Mouse (Mus musculus) forebrain, embryonic 16.5 days (tissue): ENCODE results near the gene Gm8108. TPM values are rescaled to one million over a fixed set of nuclear protein-coding genes. Genes with fewer than 3 reads are reported as not detected.
"Not testable (repeated sequence)": the region's sequence is repeated elsewhere in the genome, so short reads cannot be mapped to it uniquely, and the experiment has no call there.

Experiments used
- ATAC-seq: fragments of 200-750 bp; cut with Nextera tagmentation; 2 replicates; pipeline ENCODE4 v1.8.0; 2017; ENCODE audit warnings: mild to moderate bottlenecking, moderate library complexity
- H3K27ac ChIP-seq: fragments of 300-500 bp; sonication (generic); 2 replicates; pipeline ENCODE4 v1.5.1; 2014; ENCODE audit warnings: low read length, control low read depth
- H3K27me3 ChIP-seq: fragments of 300-500 bp; sonication (generic); replicated peaks from 2 replicates; pipeline ENCODE4 v1.6.1; 2014; ENCODE audit warnings: low read length; ENCODE audit not compliant: control insufficient read depth, insufficient read depth
- H3K36me3 ChIP-seq: fragments of 300-500 bp; sonication (generic); 2 replicates; pipeline ENCODE4 v1.6.1; 2014; ENCODE audit not compliant: control insufficient read depth, insufficient read depth
- H3K4me1 ChIP-seq: fragments of 300-500 bp; sonication (generic); replicated peaks from 2 replicates; pipeline ENCODE4 v1.6.1; 2014; ENCODE audit warnings: low read length; ENCODE audit not compliant: control insufficient read depth, insufficient read depth
- H3K4me2 ChIP-seq: fragments of 300-500 bp; sonication (generic); 2 replicates; pipeline ENCODE4 v1.6.1; 2014; ENCODE audit warnings: mild to moderate bottlenecking, low read length, control low read depth
- H3K4me3 ChIP-seq: fragments of 300-500 bp; sonication (generic); replicated peaks from 2 replicates; pipeline ENCODE4 v1.5.1; 2014; ENCODE audit warnings: mild to moderate bottlenecking, low read length, control low read depth
- H3K9ac ChIP-seq: fragments of 300-500 bp; sonication (generic); replicated peaks from 2 replicates; pipeline ENCODE4 v1.6.1; 2014; ENCODE audit warnings: low read depth, low read length, control low read depth
- H3K9me3 ChIP-seq: fragments of 300-500 bp; sonication (generic); 2 replicates; pipeline ENCODE4 v1.6.1; 2016; ENCODE audit warnings: low read length; ENCODE audit not compliant: control insufficient read depth
- WGBS: fragments of 180-500 bp; shearing (Covaris S2); extraction: QIAGEN DNeasy Blood & Tissue Kit; methylation state at CpG from one replicate; pipeline ENCODE4 v1.1.7; 2014; 5-methylcytosine and 5-hydroxymethylcytosine counted together
- polyA plus RNA-seq: library from polyadenylated mRNA; unstranded; fragments of >200 nt; fragmentation: Nextera tagmentation; extraction: Ambion mirVana; gene quantifications from 2 replicates; pipeline ENCODE4 v1.2.1, GENCODE M21; 2015

Gm8108 gene
- 2.8 and 3.8 TPM in 2 replicates for polyA plus RNA-seq

GRCm38 (mm10) chr14:4110426-4110825, at the start of gene Gm8108:
Gm8108 (plus strand) TSS chr14:4110526.
- not testable (repeated sequence) for ATAC-seq, H3K9me3 ChIP-seq, H3K36me3 ChIP-seq, H3K4me1 ChIP-seq, H3K27me3 ChIP-seq, H3K27ac ChIP-seq
- Histone ChIP-seq H3K4me2 (peak within 1 kb of the TSS; percentile 51), H3K4me3 (peak within 1 kb of the TSS; percentile 49), H3K9ac (peak within 1 kb of the TSS; percentile 53)
- 2% methylated on average over 20 of the region's 37 CpGs for WGBS

- H3K36me3 ChIP-seq, H3K27me3 ChIP-seq, H3K9me3 ChIP-seq, H3K4me3 ChIP-seq, H3K4me2 ChIP-seq, ATAC-seq, H3K27ac ChIP-seq, H3K4me1 ChIP-seq, H3K9ac ChIP-seq: not testable (repeated sequence)
- 54% methylated on average over 3 of the region's 3 CpGs for WGBS
Measured at GRCm38 (mm10) chr14:4083820-4084219, 26.5 kb upstream of the Gm8108 start, which contains the start of gene Gm3115. Gm3115 (plus strand) TSS chr14:4084120.

- H3K9ac ChIP-seq, H3K4me3 ChIP-seq, H3K27me3 ChIP-seq, ATAC-seq, H3K27ac ChIP-seq, H3K9me3 ChIP-seq, H3K4me1 ChIP-seq, H3K4me2 ChIP-seq, H3K36me3 ChIP-seq: not testable (repeated sequence)
- 92% methylated on average over 4 of the region's 4 CpGs for WGBS
Measured at GRCm38 (mm10) chr14:4141646-4142045, 31.3 kb downstream of the Gm8108 start.

DNA sequence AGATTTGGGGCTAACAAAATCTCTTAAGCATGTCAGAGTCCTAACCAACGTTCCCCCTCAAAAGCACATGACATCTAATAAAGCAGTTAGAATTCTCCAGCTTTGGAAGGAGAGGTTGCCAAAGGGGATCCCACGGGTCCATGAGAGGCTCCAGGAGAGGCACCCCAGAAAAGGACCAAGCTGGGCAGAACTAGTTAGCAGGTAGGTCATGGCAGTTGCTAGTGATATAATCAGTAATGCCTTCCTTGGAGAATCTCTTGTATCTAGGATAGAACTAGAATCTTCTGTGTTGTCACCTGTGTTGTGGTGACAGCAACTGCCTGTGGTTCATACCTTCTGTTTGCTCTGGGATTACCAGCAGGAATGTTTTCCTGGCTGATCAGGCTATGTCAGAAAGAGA, 54.4 kb downstream of the Gm8108 start, which contains the start of gene Gm3127:
Gene Gm3127, plus strand, starts transcription at position 301 of the 400 bp plus-strand sequence.
- ATAC-seq, H3K9me3 ChIP-seq, H3K4me3 ChIP-seq, H3K27ac ChIP-seq, H3K9ac ChIP-seq, H3K36me3 ChIP-seq, H3K4me1 ChIP-seq, H3K27me3 ChIP-seq, H3K4me2 ChIP-seq: not testable (repeated sequence)
- WGBS = no CpG with 5 or more reads among the region's 2 CpGs

DNA sequence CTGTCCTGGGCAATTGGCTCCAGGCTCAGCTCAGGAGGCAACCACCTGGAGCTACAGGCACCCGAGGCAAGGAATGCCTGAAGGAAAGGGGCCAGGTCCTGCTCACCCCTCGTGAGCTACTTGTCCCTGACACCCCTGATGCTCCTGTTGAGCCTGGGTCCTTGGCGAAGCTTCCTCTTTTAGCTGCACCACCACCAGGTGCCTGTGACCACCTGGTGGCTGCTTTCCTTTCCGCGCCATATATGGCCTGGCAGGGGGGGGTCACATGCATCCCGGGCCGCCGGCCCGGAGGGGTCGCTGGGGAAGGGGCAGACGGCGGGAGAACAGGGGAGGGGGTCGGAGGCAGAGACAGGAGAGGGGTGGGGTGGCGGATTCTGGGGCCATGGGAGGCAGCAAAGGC, 71.7 kb downstream of the Gm8108 start:
- not testable (repeated sequence) for H3K27ac ChIP-seq, H3K9me3 ChIP-seq, H3K27me3 ChIP-seq, ATAC-seq, H3K4me1 ChIP-seq, H3K36me3 ChIP-seq
- H3K4me2 ChIP-seq = peak overlapping the region; percentile 60
- 17% methylated on average over 8 of the region's 14 CpGs for WGBS
- peak overlapping the region; percentile 44 for H3K4me3 ChIP-seq
- H3K9ac ChIP-seq = peak overlapping the region; percentile 48

Other genes with a start within 250 kb of the Gm8108 start
- gene Gm2916, start 226.4 kb upstream of the Gm8108 start, polyA plus RNA-seq = not detected in 2 replicates
- not detected in 2 replicates for gene Gm3029, start 178.8 kb upstream of the Gm8108 start, polyA plus RNA-seq
- gene Gm3095, start 147.0 kb upstream of the Gm8108 start, polyA plus RNA-seq = 0.70 and 2.0 TPM in 2 replicates
- not detected in 2 replicates for gene Gm3099, start 112.1 kb upstream of the Gm8108 start, polyA plus RNA-seq
- gene Gm5796, start 86.6 kb upstream of the Gm8108 start, polyA plus RNA-seq = 4.4 and 5.1 TPM in 2 replicates
- not detected in 2 replicates for gene Gm3115, start 26.4 kb upstream of the Gm8108 start, polyA plus RNA-seq
- gene Gm3127, start 54.5 kb downstream of the Gm8108 start, polyA plus RNA-seq = not detected in 2 replicates
- gene Gm2974, start 72.0 kb downstream of the Gm8108 start, polyA plus RNA-seq = 6.8 and 9.7 TPM in 2 replicates
- not detected in 2 replicates for gene Gm3138, start 139.1 kb downstream of the Gm8108 start, polyA plus RNA-seq
- not detected in 2 replicates for gene Gm3149, start 206.8 kb downstream of the Gm8108 start, polyA plus RNA-seq
- gene 2610042L04Rik, start 224.2 kb downstream of the Gm8108 start, polyA plus RNA-seq = 5.6 and 6.7 TPM in 2 replicates